Mouse (Mus musculus) midbrain, embryonic 10.5 days (tissue): ENCODE measurements at regions not wholly inside any gene's neighbourhood (a gene's known extent, or its start where the extent isn't known, plus 50 kb on each side); places are given as distances from the start of the nearest gene placed in this dataset.

Experiments
- DNase-seq: peaks from one replicate; pipeline ENCODE4 v3.0.0-alpha.2; 2017; ENCODE audit warnings: low spot score
- H3K27ac ChIP-seq: fragments of 300-500 bp; sonication (generic); replicated peaks from 2 replicates; pipeline ENCODE4 v1.5.1; 2016; ENCODE audit warnings: mild to moderate bottlenecking
- H3K27me3 ChIP-seq: fragments of 300-500 bp; sonication (generic); 2 replicates; pipeline ENCODE4 v1.6.1; 2016; ENCODE audit warnings: low read depth, mild to moderate bottlenecking; ENCODE audit not compliant: poor library complexity, severe bottlenecking
- H3K36me3 ChIP-seq: fragments of 300-500 bp; sonication (generic); 2 replicates; pipeline ENCODE4 v1.6.1; 2016; ENCODE audit warnings: mild to moderate bottlenecking, moderate library complexity
- H3K4me1 ChIP-seq: fragments of 300-500 bp; sonication (generic); 2 replicates; pipeline ENCODE4 v1.6.1; 2016
- H3K4me3 ChIP-seq: fragments of 300-500 bp; sonication (generic); 2 replicates; pipeline ENCODE4 v1.5.1; 2016; ENCODE audit warnings: mild to moderate bottlenecking, moderate library complexity
- H3K9me3 ChIP-seq: fragments of 300-500 bp; sonication (generic); replicated peaks from 2 replicates; pipeline ENCODE4 v1.6.1; 2016; ENCODE audit warnings: mild to moderate bottlenecking
- WGBS: fragments of 180-500 bp; shearing (Covaris S2); methylation state at CpG from one replicate; pipeline ENCODE4 v1.1.7; 2016; 5-methylcytosine and 5-hydroxymethylcytosine counted together

DNA sequence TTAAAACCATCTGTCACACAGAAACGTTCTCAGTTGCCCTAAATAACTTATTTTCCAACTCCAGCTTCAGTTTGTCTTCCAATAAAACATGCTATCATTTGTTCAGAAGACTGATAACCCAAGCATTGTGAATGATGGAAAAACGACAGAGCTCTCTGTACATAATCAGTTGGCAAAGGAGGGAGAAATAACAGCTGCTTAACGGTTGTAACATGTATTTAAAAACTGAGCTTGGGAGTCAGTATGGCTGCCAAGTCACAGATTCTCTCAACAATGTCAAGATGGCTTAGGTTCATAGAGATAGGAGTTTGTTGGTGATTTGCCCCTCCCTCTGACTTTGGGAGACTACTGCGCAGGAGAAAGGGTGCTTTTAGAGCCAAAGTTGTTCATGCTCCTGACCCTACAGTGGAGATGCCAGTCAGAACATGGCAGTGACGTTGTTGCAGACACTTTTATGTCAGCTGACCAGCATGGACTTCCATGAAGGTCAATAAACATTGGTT is 140.2 kb downstream of the Qpct start:
- 78% methylated on average over 5 of the region's 5 CpGs for WGBS
- H3K4me3 ChIP-seq, result no peak overlapping the region
- no peak for DNase-seq

DNA sequence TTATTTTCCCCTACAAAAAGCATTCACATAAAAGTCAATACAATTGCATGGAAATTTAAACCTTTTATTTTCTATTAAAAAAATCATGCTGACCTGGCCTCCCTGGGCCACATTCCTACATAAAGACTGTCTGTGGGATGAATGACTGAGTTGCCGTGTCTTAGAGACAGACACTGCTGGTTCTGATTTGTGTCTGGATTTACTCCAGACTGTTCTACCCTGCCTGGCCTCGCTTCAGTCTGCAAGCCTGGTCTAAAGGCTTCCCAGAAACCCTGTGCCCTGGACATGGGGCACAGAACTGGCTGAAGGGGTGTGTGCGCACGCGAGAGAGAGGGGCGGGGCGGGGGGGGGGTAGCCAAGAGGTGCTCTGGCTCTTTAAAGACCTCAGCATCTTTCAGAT is 136.6 kb downstream of the Qpct start:
- Histone ChIP-seq H3K4me1 (0 out of 2 replicates have a peak, but pooled peaks cover 3% of the 10 kb centered on the region), H3K27me3 (no peaks in the 10 kb centered on the region), H3K4me3 (no peak overlapping the region), H3K9me3 (no peaks in the 10 kb centered on the region), H3K36me3 (no peaks in the 10 kb centered on the region), H3K27ac (no peak overlapping the region)
- DNase-seq, result no peak
- 87% methylated on average over 7 of the region's 7 CpGs for WGBS

More for the DNA sequence above, 140.2 kb downstream of the Qpct start:
- Histone ChIP-seq H3K27ac (no peak overlapping the region), H3K27me3 (no peaks in the 10 kb centered on the region), H3K9me3 (no peaks in the 10 kb centered on the region), H3K36me3 (no peaks in the 10 kb centered on the region), H3K4me1 (0 out of 2 replicates have a peak, but pooled peaks cover 3% of the 10 kb centered on the region)

DNA sequence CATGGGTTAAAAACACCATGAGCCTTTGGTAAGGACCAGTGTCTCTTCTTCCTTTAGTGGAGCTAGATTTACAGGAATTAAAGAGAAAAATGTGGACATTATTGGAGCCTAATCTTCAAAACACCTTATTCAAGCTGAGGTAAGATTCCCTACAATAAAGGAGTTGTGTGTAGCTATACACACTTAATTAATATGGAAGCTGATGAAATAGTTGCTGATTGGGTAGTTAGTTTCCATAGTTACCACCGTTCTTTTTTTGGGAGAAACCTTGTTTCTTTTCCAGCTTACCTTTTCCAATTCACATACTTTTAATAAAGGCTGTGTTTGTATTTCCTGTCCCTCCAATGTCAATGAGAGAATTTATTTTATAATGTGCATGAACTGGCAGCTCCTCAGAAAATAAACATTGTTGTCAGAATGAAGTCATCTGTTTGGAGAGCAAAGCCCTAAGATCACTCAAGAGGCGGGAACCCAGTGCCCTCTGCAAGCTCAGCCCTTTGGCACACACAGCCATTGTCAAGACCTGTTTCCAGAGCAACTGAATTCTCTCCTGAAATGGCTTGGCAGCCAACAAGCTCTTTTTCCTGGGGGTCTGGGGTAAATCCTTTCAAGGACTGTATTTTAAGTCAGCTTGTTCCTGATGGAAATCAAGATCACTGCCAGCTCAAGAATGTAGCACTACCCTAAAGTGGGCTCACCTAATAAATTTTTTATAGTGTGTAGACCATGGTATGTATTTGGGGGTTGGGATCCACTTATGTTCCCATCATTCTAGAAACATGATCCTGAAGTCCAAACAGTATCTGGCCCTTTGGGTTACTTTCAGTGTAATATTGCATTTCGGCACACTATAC is 128.8 kb downstream of the Qpct start:
- no peaks in the 10 kb centered on the region for H3K27me3 ChIP-seq
- no peaks in the 10 kb centered on the region for H3K9me3 ChIP-seq
- no peak overlapping the region for H3K27ac ChIP-seq
- peak; percentile 19 for DNase-seq
- 77% methylated on average over 3 of the region's 3 CpGs for WGBS
- no peak overlapping the region for H3K4me3 ChIP-seq
- H3K36me3 ChIP-seq, result no peaks in the 10 kb centered on the region
- peaks cover 12% of the 10 kb centered on the region for H3K4me1 ChIP-seq

DNA sequence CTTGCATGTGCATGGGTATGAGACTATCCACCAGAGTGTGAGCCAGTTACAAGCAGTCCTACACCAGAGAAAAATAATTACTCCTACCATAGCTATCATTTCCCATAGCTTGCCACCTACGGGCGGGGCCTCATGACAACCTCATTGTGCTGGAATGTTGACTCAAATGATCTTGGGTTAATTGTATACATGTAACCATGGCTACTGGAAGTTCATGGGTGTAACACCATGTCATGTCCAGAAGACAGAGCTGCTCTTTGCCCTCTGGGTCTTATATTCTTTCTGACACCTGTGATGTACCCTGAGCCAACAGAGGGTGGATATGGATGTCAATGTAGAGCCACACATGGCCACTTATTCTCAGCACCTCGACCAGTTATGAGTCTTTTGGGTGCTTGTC is 125.6 kb downstream of the Qpct start:
- 87% methylated on average over 3 of the region's 3 CpGs for WGBS
- Histone ChIP-seq H3K4me1 (peaks cover 8% of the 10 kb centered on the region; the same call in 1 of the 2 replicates), H3K9me3 (no peaks in the 10 kb centered on the region), H3K36me3 (no peaks in the 10 kb centered on the region), H3K4me3 (no peak overlapping the region), H3K27me3 (no peaks in the 10 kb centered on the region), H3K27ac (no peak overlapping the region)
- DNase-seq, result no peak

DNA sequence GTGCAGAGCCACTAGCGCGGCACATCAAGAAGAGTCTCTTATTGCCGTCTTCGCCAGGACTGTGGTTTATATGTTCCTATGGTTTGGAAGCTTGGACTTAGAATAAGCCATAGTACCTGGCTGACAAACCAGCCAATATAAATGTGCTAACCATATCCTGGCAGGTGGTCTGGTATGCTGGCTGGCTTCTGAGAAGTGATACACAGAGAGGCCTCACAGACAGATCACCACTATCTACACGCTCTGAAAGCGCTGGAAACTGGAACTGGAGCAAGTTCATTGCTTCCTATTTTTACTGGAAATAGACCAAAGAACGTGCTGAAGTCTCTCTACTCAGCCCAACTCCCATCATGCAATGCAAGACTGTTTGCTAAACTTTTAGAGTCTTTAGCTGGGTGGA is 124.7 kb downstream of the Qpct start:
- Histone ChIP-seq H3K4me3 (no peak overlapping the region), H3K4me1 (peaks cover 8% of the 10 kb centered on the region; the same call in 1 of the 2 replicates), H3K9me3 (no peaks in the 10 kb centered on the region), H3K27me3 (no peaks in the 10 kb centered on the region), H3K27ac (no peak overlapping the region), H3K36me3 (no peaks in the 10 kb centered on the region)
- WGBS, result 90% methylated on average over 7 of the region's 7 CpGs
- DNase-seq, result no peak

DNA sequence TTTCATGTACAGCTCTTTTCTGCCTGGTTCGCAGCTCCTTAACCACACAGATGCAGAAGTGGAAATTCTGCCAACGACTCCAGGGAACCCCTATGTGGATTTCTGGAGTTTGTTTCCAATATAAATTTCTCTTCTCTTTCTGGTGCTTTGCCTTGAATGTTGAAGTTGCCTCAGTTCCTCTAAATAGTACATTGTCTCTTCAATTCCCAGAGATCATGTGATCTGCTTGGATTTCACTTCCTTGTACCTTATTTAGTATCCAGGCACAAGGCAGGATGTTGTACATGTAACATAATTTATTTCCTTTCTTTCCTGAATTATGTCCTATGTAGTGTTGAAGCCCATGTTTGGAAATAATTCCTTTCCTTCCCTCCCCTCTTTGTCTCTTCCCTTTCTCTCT is 123.7 kb downstream of the Qpct start:
- no peak for DNase-seq
- WGBS, result 91% methylated on average over 2 of the region's 2 CpGs
- Histone ChIP-seq H3K36me3 (no peaks in the 10 kb centered on the region), H3K9me3 (no peaks in the 10 kb centered on the region), H3K27ac (no peak overlapping the region), H3K4me1 (peaks cover 4% of the 10 kb centered on the region; the same call in 1 of the 2 replicates), H3K4me3 (no peak overlapping the region), H3K27me3 (no peaks in the 10 kb centered on the region)

DNA sequence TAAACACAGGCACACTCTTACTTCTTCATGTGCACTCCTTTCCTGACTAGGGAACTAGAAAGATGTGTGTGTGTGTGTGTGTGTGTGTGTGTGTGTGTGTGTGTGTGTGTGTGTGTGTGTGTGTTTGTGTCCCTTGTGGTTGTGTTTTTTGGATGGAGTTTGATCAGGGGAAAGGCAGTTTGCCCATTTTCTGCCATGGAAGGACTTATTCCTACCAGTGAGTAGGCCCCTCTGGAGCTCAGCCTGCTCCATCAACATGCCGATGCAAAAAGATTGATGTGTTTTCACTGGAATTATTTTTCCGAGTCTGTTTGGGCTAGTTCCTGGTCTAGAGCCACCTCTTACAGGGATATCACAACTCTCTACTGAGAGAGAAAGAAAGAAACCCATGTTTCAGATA is 120.6 kb downstream of the Qpct start:
- Histone ChIP-seq H3K27ac (no peak overlapping the region), H3K9me3 (no peaks in the 10 kb centered on the region), H3K4me1 (no peaks in the 10 kb centered on the region), H3K4me3 (no peak overlapping the region), H3K27me3 (no peaks in the 10 kb centered on the region), H3K36me3 (no peaks in the 10 kb centered on the region)
- no peak for DNase-seq
- WGBS, result 84% methylated on average over 2 of the region's 2 CpGs

DNA sequence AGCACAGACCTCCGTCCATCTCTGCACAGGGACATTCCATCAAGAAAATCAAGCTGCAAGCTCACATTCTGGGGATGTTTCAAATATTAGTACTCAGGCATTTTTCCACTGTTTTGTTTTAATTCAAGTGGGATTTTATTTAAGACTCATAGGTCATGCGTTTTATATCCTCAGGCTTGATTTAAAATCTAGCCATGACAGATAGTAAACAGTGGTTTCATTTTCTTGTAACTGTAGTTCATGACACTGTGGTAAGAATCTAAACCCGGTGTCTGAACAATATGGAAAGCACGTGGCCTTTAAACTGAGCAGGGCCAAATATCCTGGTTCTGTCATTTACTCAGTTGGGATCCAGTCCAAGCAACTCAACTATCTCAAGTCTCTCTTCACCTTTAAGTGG is 119.0 kb downstream of the Qpct start:
- DNase-seq, result no peak
- Histone ChIP-seq H3K4me1 (no peaks in the 10 kb centered on the region), H3K27me3 (no peaks in the 10 kb centered on the region), H3K27ac (no peak overlapping the region), H3K36me3 (no peaks in the 10 kb centered on the region), H3K9me3 (no peaks in the 10 kb centered on the region), H3K4me3 (no peak overlapping the region)
- 86% methylated on average over 4 of the region's 4 CpGs for WGBS

DNA sequence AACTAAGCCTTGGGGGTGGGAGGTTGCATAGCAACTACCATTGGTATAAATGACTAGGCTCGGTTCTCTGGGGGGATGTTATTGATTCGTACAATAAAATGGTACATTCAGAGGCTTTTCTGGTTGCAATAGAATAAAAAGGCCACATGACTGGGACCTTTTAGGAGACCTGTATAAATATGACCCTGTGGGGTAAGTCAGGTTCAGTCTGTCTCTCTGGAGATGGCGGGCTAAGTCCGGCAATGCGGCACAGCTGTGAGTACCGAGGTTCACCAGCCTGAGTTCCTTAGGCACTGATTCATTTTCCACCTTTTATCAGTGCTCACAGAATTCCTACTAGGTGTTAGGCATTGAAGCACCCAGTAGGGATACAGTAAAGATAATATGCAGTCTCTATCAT is 115.5 kb downstream of the Qpct start:
- 85% methylated on average over 6 of the region's 6 CpGs for WGBS
- no peaks in the 10 kb centered on the region for H3K4me1 ChIP-seq
- no peak overlapping the region for H3K4me3 ChIP-seq
- no peak overlapping the region for H3K27ac ChIP-seq
- DNase-seq, result no peak
- no peaks in the 10 kb centered on the region for H3K27me3 ChIP-seq
- H3K36me3 ChIP-seq, result no peaks in the 10 kb centered on the region
- no peaks in the 10 kb centered on the region for H3K9me3 ChIP-seq

DNA sequence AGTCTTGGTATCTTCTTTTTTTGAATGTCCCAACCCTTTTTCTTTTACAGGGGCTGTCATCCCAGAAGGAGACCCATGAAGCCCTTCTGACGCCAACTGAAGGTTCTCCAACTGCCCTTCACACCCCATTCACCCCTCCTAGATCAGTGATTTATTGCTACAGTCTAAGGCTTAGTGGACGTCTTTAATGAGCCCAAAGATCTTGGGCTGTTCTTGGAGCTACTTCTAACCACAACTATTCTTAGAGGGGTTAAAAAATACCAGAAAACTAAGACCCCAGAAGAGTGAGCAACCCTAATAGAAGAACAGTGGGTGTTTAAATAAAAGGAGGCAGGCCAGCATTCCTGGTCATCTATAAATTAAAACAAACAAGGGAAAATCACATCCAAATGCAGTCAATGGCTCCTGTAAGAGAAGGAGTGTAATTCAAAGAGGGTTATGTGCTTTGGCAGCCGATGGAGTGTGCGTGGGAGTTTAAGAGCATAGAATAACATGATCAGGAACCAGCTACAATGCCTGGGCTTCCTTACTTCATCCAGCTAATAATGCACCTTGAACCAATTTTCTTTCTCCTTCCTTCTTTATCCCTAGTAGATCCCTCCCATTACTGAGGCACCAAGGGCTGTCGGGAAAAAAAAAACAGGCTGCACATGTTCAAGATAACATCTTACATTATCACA is 113.3 kb downstream of the Qpct start:
- 83% methylated on average over 5 of the region's 5 CpGs for WGBS
- H3K27ac ChIP-seq, result no peak overlapping the region
- DNase-seq, result no peak

DNA sequence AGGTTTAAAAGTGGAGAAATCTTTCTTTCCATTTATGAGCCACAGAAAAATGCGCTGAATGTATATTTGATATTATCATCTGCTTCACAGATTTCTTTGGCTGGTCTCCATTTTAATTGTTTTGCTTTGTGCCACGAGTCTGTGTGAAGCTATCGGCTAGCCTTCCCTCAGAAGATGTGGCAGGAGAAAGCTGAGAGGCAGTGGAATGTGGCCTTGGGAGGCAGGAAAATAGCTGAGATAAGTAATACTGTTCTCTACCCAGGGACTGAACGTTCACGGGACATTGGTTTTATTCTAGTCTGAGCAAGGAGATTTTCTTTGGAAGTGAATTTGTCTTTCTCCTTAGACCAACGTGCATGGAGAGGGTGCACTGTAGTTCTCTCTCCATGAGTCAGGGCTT is 112.3 kb downstream of the Qpct start:
- H3K9me3 ChIP-seq, result no peaks in the 10 kb centered on the region
- no peak overlapping the region for H3K4me3 ChIP-seq
- 87% methylated on average over 6 of the region's 6 CpGs for WGBS
- no peaks in the 10 kb centered on the region for H3K27me3 ChIP-seq
- no peaks in the 10 kb centered on the region for H3K4me1 ChIP-seq
- no peak for DNase-seq
- no peak overlapping the region for H3K27ac ChIP-seq
- H3K36me3 ChIP-seq, result no peaks in the 10 kb centered on the region

More for the DNA sequence above, 113.3 kb downstream of the Qpct start:
- H3K9me3 ChIP-seq, result no peaks in the 10 kb centered on the region
- H3K4me1 ChIP-seq, result no peaks in the 10 kb centered on the region
- no peaks in the 10 kb centered on the region for H3K36me3 ChIP-seq
- H3K27me3 ChIP-seq, result no peaks in the 10 kb centered on the region
- H3K4me3 ChIP-seq, result no peak overlapping the region

DNA sequence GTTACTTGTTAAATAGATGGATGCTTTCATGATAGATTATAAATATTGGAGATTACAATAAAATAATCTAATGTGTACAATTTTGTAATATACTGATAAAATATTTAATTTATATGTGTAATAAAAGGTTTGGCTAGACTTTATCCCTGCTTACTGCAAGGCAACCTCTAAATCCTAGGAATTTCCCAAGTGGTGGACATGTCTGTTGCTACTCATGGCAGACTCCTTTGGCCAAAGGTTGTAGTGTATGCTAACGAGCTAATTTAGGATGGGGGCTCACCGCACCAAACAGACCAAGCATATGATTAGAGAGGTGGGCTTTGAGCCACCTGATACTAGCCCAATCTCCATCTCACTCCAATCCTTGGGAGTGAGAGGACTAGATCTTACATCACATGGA is 102.4 kb downstream of the Qpct start:
- no peaks in the 10 kb centered on the region for H3K9me3 ChIP-seq
- no peak for DNase-seq
- 86% methylated on average over 2 of the region's 2 CpGs for WGBS
- H3K36me3 ChIP-seq, result no peaks in the 10 kb centered on the region
- H3K27ac ChIP-seq, result no peak overlapping the region
- no peaks in the 10 kb centered on the region for H3K4me1 ChIP-seq
- H3K4me3 ChIP-seq, result no peak overlapping the region
- H3K27me3 ChIP-seq, result no peaks in the 10 kb centered on the region

DNA sequence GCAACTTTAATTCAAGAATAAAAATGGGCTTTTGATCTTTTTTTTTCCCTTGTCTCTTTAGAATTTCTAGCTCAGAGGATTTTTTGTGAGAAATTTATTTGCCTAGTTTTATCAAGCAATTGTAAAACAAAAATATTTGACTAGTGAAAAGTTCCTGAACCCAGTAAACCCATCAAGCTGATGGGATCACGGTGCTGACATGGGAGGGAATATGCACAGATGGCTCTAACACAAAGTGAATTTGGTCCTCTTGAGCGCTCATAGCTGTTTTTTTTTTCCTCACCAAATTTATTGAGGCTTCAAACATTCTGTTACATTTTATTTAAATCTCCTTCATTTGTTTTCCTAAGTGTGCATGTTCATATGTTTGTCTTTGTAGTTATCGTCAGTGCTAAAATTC is 101.1 kb downstream of the Qpct start:
- WGBS, result 92% methylated on average over 3 of the region's 3 CpGs
- Histone ChIP-seq H3K9me3 (no peaks in the 10 kb centered on the region), H3K4me1 (no peaks in the 10 kb centered on the region), H3K27me3 (no peaks in the 10 kb centered on the region), H3K4me3 (no peak overlapping the region), H3K27ac (no peak overlapping the region), H3K36me3 (no peaks in the 10 kb centered on the region)
- DNase-seq, result no peak
